Mouse (Mus musculus) neural tube, embryonic 15.5 days (tissue): ENCODE measurements around the gene Stx12. TPM values are rescaled to one million over a fixed set of nuclear protein-coding genes. Genes with fewer than 3 reads are reported as not detected.

Experiments
- ATAC-seq: fragments of 200-750 bp; cut with Nextera tagmentation; 2 replicates; pipeline ENCODE4 v1.8.0; 2017; ENCODE audit warnings: mild to moderate bottlenecking, moderate TSS enrichment, moderate library complexity; ENCODE audit not compliant: low FRiP score
- H3K27ac ChIP-seq: fragments of 300-500 bp; sonication (generic); replicated peaks from 2 replicates; pipeline ENCODE4 v1.5.1; 2015; ENCODE audit warnings: mild to moderate bottlenecking, inconsistent platforms
- H3K27me3 ChIP-seq: fragments of 300-500 bp; sonication (generic); replicated peaks from 2 replicates; pipeline ENCODE4 v1.6.1; 2015; ENCODE audit warnings: inconsistent platforms
- H3K36me3 ChIP-seq: fragments of 300-500 bp; sonication (generic); 2 replicates; pipeline ENCODE4 v1.6.1; 2015; ENCODE audit warnings: inconsistent platforms
- H3K4me1 ChIP-seq: fragments of 300-500 bp; sonication (generic); 2 replicates; pipeline ENCODE4 v1.6.1; 2015; ENCODE audit warnings: inconsistent platforms
- H3K4me2 ChIP-seq: fragments of 300-500 bp; sonication (generic); 2 replicates; pipeline ENCODE4 v1.6.1; 2015; ENCODE audit warnings: inconsistent platforms, mild to moderate bottlenecking, moderate library complexity
- H3K4me3 ChIP-seq: fragments of 300-500 bp; sonication (generic); replicated peaks from 2 replicates; pipeline ENCODE4 v1.5.1; 2015; ENCODE audit warnings: mild to moderate bottlenecking, inconsistent platforms
- H3K9ac ChIP-seq: fragments of 300-500 bp; sonication (generic); replicated peaks from 2 replicates; pipeline ENCODE4 v1.6.1; 2015; ENCODE audit warnings: mild to moderate bottlenecking, inconsistent platforms
- H3K9me3 ChIP-seq: fragments of 300-500 bp; sonication (generic); replicated peaks from 2 replicates; pipeline ENCODE4 v1.6.1; 2016; ENCODE audit warnings: inconsistent platforms
- WGBS: fragments of 180-500 bp; shearing (Covaris S2); methylation state at CpG from one replicate; pipeline ENCODE4 v1.1.7; 2015; ENCODE audit warnings: mixed read lengths; 5-methylcytosine and 5-hydroxymethylcytosine counted together
- polyA plus RNA-seq: library from polyadenylated mRNA; unstranded; fragments of >200 nt; fragmentation: Nextera tagmentation; extraction: Ambion mirVana; gene quantifications from 2 replicates; pipeline ENCODE4 v1.2.1, GENCODE M21; 2015

Gene Stx12
- polyA plus RNA-seq, 1 experiment from 2014 or later = 134 TPM

DNA sequence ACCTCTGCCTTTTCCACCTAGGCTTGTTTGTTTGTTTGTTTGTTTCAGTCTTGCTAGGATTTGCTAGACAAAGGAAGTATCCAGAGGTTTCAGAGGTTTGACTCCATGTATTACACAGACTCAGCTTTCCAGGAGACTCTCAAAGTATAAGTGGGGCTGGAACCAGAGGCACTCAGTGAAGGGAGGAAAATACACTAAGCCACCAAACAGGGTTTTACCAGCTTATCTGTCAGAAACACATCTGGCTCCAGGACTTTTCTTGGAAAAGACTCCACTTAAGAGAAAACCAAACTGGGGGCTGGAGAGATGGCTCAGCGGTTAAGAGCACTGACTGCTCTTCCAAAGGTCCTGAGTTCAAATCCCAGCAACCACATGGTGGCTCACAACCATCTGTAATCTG lies 23.4 kb downstream of the Stx12 start:
- H3K4me2 ChIP-seq = no peak overlapping the region
- no peaks in the 10 kb centered on the region for H3K4me1 ChIP-seq
- WGBS = 100% methylated on average over 1 of the region's 1 CpGs
- no peaks in the 10 kb centered on the region for H3K27me3 ChIP-seq
- H3K9me3 ChIP-seq = no peaks in the 10 kb centered on the region
- peaks cover 73% of the 10 kb centered on the region for H3K36me3 ChIP-seq
- no peak for ATAC-seq
- no peak overlapping the region for H3K9ac ChIP-seq
- H3K4me3 ChIP-seq = no peak overlapping the region
- H3K27ac ChIP-seq = no peak overlapping the region

DNA sequence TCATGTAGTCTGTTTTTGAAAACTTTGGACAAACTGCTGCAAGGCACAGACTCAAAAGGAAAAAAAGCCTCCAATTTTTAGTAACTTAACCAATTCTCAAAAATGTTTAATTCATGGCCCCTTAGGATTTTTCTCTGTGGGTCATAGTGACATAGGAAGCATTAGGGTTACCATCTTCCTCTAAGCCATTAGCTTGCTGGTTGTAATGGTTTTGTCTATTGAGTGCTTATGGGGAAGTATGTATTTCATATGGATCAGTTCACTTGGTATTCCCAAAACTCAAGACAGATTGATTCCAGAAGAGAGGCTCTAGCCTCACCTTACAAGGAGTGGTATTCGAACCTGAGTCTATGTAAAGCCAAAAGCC lies 40.6 kb downstream of the Stx12 start:
- no peak for ATAC-seq
- peak overlapping the region; percentile 81 for H3K9ac ChIP-seq
- H3K36me3 ChIP-seq = peaks cover 22% of the 10 kb centered on the region
- H3K4me3 ChIP-seq = peak overlapping the region; percentile 90
- H3K9me3 ChIP-seq = no peaks in the 10 kb centered on the region
- WGBS = 92% methylated on average over 1 of the region's 1 CpGs
- no peaks in the 10 kb centered on the region for H3K27me3 ChIP-seq
- H3K4me2 ChIP-seq = peak overlapping the region; percentile 77
- peaks cover 22% of the 10 kb centered on the region for H3K4me1 ChIP-seq
- peak overlapping the region; percentile 91 for H3K27ac ChIP-seq

- Histone ChIP-seq H3K27ac (peak within 1 kb of the TSS; percentile 91), H3K4me2 (peak within 1 kb of the TSS; percentile 77), H3K4me3 (peak within 1 kb of the TSS; percentile 90), H3K9ac (peak within 1 kb of the TSS; percentile 81), H3K36me3 (peaks cover 23% of the 10 kb centered on the region), H3K9me3 (no peaks in the 10 kb centered on the region), H3K27me3 (no peaks in the 10 kb centered on the region), H3K4me1 (peaks cover 22% of the 10 kb centered on the region)
- ATAC-seq = peak; percentile 99
- 1% methylated on average over 40 of the region's 40 CpGs for WGBS
Observed at GRCm38 (mm10) chr4:132842970-132843704, 41.2 kb downstream of the Stx12 start, which contains the start of gene Ppp1r8. Gene Ppp1r8, minus strand, starts transcription at chr4:132843169.

GRCm38 (mm10) chr4:132842281-132842906 lies 41.9 kb downstream of the Stx12 start:
- Histone ChIP-seq H3K4me2 (peak overlapping the region; percentile 77), H3K4me3 (peak overlapping the region; percentile 90), H3K9ac (peak overlapping the region; percentile 81), H3K9me3 (no peaks in the 10 kb centered on the region), H3K36me3 (peaks cover 29% of the 10 kb centered on the region), H3K4me1 (peaks cover 22% of the 10 kb centered on the region), H3K27me3 (no peaks in the 10 kb centered on the region), H3K27ac (peak overlapping the region; percentile 91)
- under 1% methylated on average over 30 of the region's 30 CpGs for WGBS
- peak; percentile 40 for ATAC-seq

GRCm38 (mm10) chr4:132841493-132841892 lies 42.8 kb downstream of the Stx12 start:
- H3K27ac ChIP-seq = peak overlapping the region; percentile 91
- H3K4me3 ChIP-seq = peak overlapping the region; percentile 90
- peak overlapping the region; percentile 77 for H3K4me2 ChIP-seq
- ATAC-seq = no peak
- H3K9ac ChIP-seq = peak overlapping the region; percentile 81
- H3K9me3 ChIP-seq = no peaks in the 10 kb centered on the region
- WGBS = 92% methylated on average over 3 of the region's 3 CpGs
- H3K27me3 ChIP-seq = no peaks in the 10 kb centered on the region
- H3K36me3 ChIP-seq = peaks cover 37% of the 10 kb centered on the region
- peaks cover 22% of the 10 kb centered on the region for H3K4me1 ChIP-seq

GRCm38 (mm10) chr4:132823614-132824366 lies 60.5 kb downstream of the Stx12 start:
- Histone ChIP-seq H3K4me2 (no peak overlapping the region), H3K9me3 (no peaks in the 10 kb centered on the region; the same call in 1 of the 2 replicates), H3K27me3 (no peaks in the 10 kb centered on the region), H3K27ac (no peak overlapping the region), H3K4me1 (no peaks in the 10 kb centered on the region), H3K9ac (no peak overlapping the region), H3K36me3 (peaks cover 43% of the 10 kb centered on the region), H3K4me3 (no peak overlapping the region)
- no peak for ATAC-seq
- 71% methylated on average over 8 of the region's 8 CpGs for WGBS

GRCm38 (mm10) chr4:132818442-132818841 lies 65.9 kb downstream of the Stx12 start:
- no peak overlapping the region for H3K4me2 ChIP-seq
- WGBS = 56% methylated on average over 2 of the region's 2 CpGs
- H3K9me3 ChIP-seq = no peaks in the 10 kb centered on the region; the same call in 1 of the 2 replicates

GRCm38 (mm10) chr4:132816855-132817254 lies 67.5 kb downstream of the Stx12 start:
- no peaks in the 10 kb centered on the region for H3K27me3 ChIP-seq
- no peak overlapping the region for H3K4me3 ChIP-seq
- no peak overlapping the region for H3K27ac ChIP-seq
- ATAC-seq = no peak
- WGBS = 71% methylated on average over 2 of the region's 2 CpGs
- H3K9me3 ChIP-seq = no peaks in the 10 kb centered on the region; the same call in 1 of the 2 replicates
- H3K36me3 ChIP-seq = no peaks in the 10 kb centered on the region
- H3K4me1 ChIP-seq = no peaks in the 10 kb centered on the region
- H3K9ac ChIP-seq = no peak overlapping the region
- H3K4me2 ChIP-seq = no peak overlapping the region

More at GRCm38 (mm10) chr4:132818442-132818841, 65.9 kb downstream of the Stx12 start:
- H3K4me1 ChIP-seq = no peaks in the 10 kb centered on the region
- H3K27ac ChIP-seq = no peak overlapping the region
- H3K9ac ChIP-seq = no peak overlapping the region
- no peaks in the 10 kb centered on the region for H3K36me3 ChIP-seq
- no peak overlapping the region for H3K4me3 ChIP-seq
- no peaks in the 10 kb centered on the region for H3K27me3 ChIP-seq
- ATAC-seq = no peak

DNA sequence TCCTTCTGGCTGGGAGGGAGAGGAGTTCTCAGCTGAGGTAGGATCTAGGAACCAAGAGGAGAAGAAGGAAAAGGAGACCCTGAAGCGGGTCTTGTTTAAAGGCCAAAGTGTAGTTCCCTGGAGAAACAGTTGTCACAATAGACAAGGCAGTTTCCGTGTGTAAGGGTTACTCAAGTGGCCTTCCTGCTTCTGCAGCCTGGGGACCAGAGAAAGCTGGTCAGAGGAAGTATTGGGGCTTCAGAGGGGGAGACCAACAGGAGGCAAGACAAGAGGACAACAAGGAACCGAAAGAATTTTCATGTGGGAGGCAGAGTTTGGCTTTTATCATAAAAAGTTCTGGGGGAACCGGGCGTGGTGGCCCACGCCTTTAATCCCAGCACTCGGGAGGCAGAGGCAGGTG lies 67.9 kb downstream of the Stx12 start:
- no peak overlapping the region for H3K4me3 ChIP-seq
- H3K4me2 ChIP-seq = no peak overlapping the region
- no peaks in the 10 kb centered on the region; the same call in 1 of the 2 replicates for H3K9me3 ChIP-seq
- no peak overlapping the region for H3K27ac ChIP-seq
- WGBS = 82% methylated on average over 7 of the region's 7 CpGs
- no peaks in the 10 kb centered on the region for H3K27me3 ChIP-seq
- H3K36me3 ChIP-seq = no peaks in the 10 kb centered on the region
- no peak overlapping the region for H3K9ac ChIP-seq
- H3K4me1 ChIP-seq = no peaks in the 10 kb centered on the region
- ATAC-seq = no peak

- Histone ChIP-seq H3K4me3 (no peak overlapping the region), H3K27me3 (no peaks in the 10 kb centered on the region), H3K9ac (no peak overlapping the region), H3K27ac (no peak overlapping the region), H3K4me2 (no peak overlapping the region), H3K36me3 (no peaks in the 10 kb centered on the region), H3K9me3 (no peaks in the 10 kb centered on the region), H3K4me1 (no peaks in the 10 kb centered on the region)
- no peak for ATAC-seq
- WGBS = 90% methylated on average over 5 of the region's 5 CpGs
Observed at GRCm38 (mm10) chr4:132809621-132810020, 74.7 kb downstream of the Stx12 start.

DNA sequence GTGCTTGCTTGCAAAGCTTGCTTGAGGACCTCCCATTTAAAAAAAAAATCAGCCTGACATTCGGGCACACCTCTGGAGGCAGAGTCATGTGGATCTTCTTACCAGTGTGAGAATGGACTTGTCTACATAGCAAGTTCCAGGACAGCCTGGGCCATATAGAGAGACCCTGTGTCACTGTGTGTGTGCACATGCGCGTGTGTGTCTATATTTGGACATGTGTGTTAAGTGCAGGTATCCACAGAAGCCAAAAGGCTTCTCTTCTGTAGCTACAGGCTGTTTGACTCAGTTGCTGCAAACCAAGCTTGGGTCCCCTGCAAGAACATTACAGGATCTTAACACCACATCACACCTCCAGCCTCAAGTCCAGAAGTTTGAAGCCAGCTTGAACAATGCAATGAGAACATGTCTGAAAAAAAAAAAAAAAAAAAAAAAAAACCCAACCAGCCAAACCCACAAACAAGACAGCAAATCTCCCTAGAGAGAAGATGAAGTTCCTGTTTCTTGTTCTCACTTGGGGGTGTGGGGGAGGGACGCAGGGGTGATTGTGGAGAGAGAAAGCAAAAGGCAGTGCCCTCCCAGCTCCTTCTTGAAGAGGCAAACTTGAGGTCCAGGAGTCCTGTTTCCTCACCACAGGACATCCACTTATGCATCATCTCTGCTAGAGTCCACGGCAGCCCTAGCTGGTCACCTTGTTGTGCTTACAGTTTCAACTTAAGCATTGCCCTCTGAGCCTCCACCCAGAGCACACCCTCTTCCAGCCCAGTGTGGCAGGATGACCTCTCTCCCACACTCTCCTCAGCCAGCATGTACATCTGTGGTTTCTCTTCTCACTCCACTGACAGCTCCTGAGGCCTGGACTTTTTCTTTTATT lies 76.3 kb downstream of the Stx12 start:
- H3K4me3 ChIP-seq = no peak overlapping the region
- no peaks in the 10 kb centered on the region for H3K36me3 ChIP-seq
- no peak overlapping the region for H3K4me2 ChIP-seq
- WGBS = 82% methylated on average over 5 of the region's 5 CpGs
- no peaks in the 10 kb centered on the region for H3K27me3 ChIP-seq
- no peaks in the 10 kb centered on the region for H3K9me3 ChIP-seq
- H3K4me1 ChIP-seq = no peaks in the 10 kb centered on the region
- ATAC-seq = no peak
- no peak overlapping the region for H3K27ac ChIP-seq
- H3K9ac ChIP-seq = no peak overlapping the region
